Mouse (Mus musculus) midbrain, postnatal 0 days (tissue): Measurements from ENCODE around the gene Taok2. TPM values are rescaled to one million over a fixed set of nuclear protein-coding genes. Genes with fewer than 3 reads are reported as not detected.

Source experiments
- ATAC-seq: fragments of 200-750 bp; cut with Nextera tagmentation; 2 replicates; pipeline ENCODE4 v1.8.0; 2017; ENCODE audit warnings: moderate number of reproducible peaks, mild to moderate bottlenecking, moderate TSS enrichment, moderate library complexity; ENCODE audit not compliant: low FRiP score
- DNase-seq: peaks from one replicate; pipeline ENCODE4 v3.0.0-alpha.2; 2015; ENCODE audit warnings: low spot score
- H3K27ac ChIP-seq: fragments of 300-500 bp; sonication (generic); 2 replicates; pipeline ENCODE4 v1.5.1; 2014; ENCODE audit warnings: low read depth, mild to moderate bottlenecking, low read length, mixed read lengths
- H3K27me3 ChIP-seq: fragments of 300-500 bp; sonication (generic); 2 replicates; pipeline ENCODE4 v1.6.1; 2014; ENCODE audit warnings: low read length, control low read depth, mixed read lengths; ENCODE audit not compliant: insufficient read depth
- H3K36me3 ChIP-seq: fragments of 300-500 bp; sonication (generic); 2 replicates; pipeline ENCODE4 v1.6.1; 2014; ENCODE audit warnings: low read length, control low read depth, mixed read lengths; ENCODE audit not compliant: insufficient read depth
- H3K4me1 ChIP-seq: fragments of 300-500 bp; sonication (generic); 2 replicates; pipeline ENCODE4 v1.6.1; 2014; ENCODE audit warnings: mild to moderate bottlenecking, control low read depth, antibody characterized with exemption, low read length, mixed read lengths; ENCODE audit not compliant: insufficient read depth
- H3K4me2 ChIP-seq: fragments of 300-500 bp; sonication (generic); 2 replicates; pipeline ENCODE4 v1.6.1; 2014; ENCODE audit warnings: low read depth, mild to moderate bottlenecking, low read length, mixed read lengths; ENCODE audit not compliant: poor library complexity, severe bottlenecking
- H3K4me3 ChIP-seq: fragments of 300-500 bp; sonication (generic); 2 replicates; pipeline ENCODE4 v1.5.1; 2014; ENCODE audit warnings: low read depth, mild to moderate bottlenecking, low read length, moderate library complexity
- H3K9ac ChIP-seq: fragments of 300-500 bp; sonication (generic); replicated peaks from 2 replicates; pipeline ENCODE4 v1.6.1; 2014; ENCODE audit warnings: mild to moderate bottlenecking, low read length, moderate library complexity, mixed read lengths; ENCODE audit not compliant: poor library complexity, severe bottlenecking
- H3K9me3 ChIP-seq: fragments of 300-500 bp; sonication (generic); 2 replicates; pipeline ENCODE4 v1.6.1; 2016; ENCODE audit warnings: low read length, control low read depth
- CTCF ChIP-seq: IDR thresholded peaks from 2 replicates; pipeline ENCODE4 v1.5.1; 2016; ENCODE audit warnings: antibody characterized with exemption, mild to moderate bottlenecking
- WGBS: fragments of 180-500 bp; shearing (Covaris S2); extraction: QIAGEN DNeasy Blood & Tissue Kit; methylation state at CpG from one replicate; pipeline ENCODE4 v1.1.7; 2014; 5-methylcytosine and 5-hydroxymethylcytosine counted together
- polyA plus RNA-seq: library from polyadenylated mRNA; unstranded; fragments of >200 nt; fragmentation: Nextera tagmentation; extraction: Ambion mirVana; gene quantifications from 2 replicates; pipeline ENCODE4 v1.2.1, GENCODE M21; 2015
- total RNA-seq: library from RNA; depleted of rRNA; stranded (reverse); fragments of >200 nt; gene quantifications from 2 replicates; pipeline ENCODE4 v1.2.3, GENCODE M21; 2014; rRNA removed

The Taok2 gene
- total and polyA plus RNA-seq, 2 experiments from 2014 or later: 47.3 to 160 TPM

- H3K4me1 ChIP-seq: no peaks in the 10 kb centered on the region
- 50% methylated on average over 8 of the region's 8 CpGs for WGBS
- DNase-seq: no peak
- H3K9ac ChIP-seq: no peak overlapping the region
- no peak for TF ChIP-seq CTCF
- H3K4me3 ChIP-seq: no peak overlapping the region
- H3K9me3 ChIP-seq: no peaks in the 10 kb centered on the region
- no peaks in the 10 kb centered on the region for H3K27me3 ChIP-seq
- no peak overlapping the region for H3K4me2 ChIP-seq
- ATAC-seq: no peak
- no peaks in the 10 kb centered on the region for H3K36me3 ChIP-seq
- no peak overlapping the region for H3K27ac ChIP-seq
Observed at GRCm38 (mm10) chr7:126815726-126816222, 68.7 kb downstream of the Taok2 start.

Other genes with a start within 250 kb of the Taok2 start
Only the 30 nearest of the 31 such genes appear.
- 44.4 and 46.6 TPM in 2 replicates for gene Sgf29, start 235.4 kb downstream of the Taok2 start, total RNA-seq
- 48.0 and 56.0 TPM in 2 replicates for gene Sgf29, start 235.4 kb downstream of the Taok2 start, polyA plus RNA-seq
- 18.4 and 21.1 TPM in 2 replicates for gene Sult1a1, start 208.3 kb downstream of the Taok2 start, total RNA-seq
- 17.5 and 18.8 TPM in 2 replicates for gene Sult1a1, start 208.3 kb downstream of the Taok2 start, polyA plus RNA-seq
- 50.2 and 160 TPM in 2 replicates for gene Bola2, start 189.3 kb downstream of the Taok2 start, total RNA-seq
- 143 and 146 TPM in 2 replicates for gene Bola2, start 189.3 kb downstream of the Taok2 start, polyA plus RNA-seq
- gene Slx1b, start 188.9 kb downstream of the Taok2 start, total RNA-seq: 21.7 and 25.0 TPM in 2 replicates
- gene Slx1b, start 188.9 kb downstream of the Taok2 start, polyA plus RNA-seq: 10.9 and 11.1 TPM in 2 replicates
- 87.1 and 98.9 TPM in 2 replicates for gene Coro1a, start 176.9 kb downstream of the Taok2 start, total RNA-seq
- 93.4 and 105 TPM in 2 replicates for gene Coro1a, start 176.9 kb downstream of the Taok2 start, polyA plus RNA-seq
- 121 and 145 TPM in 2 replicates for gene Mapk3, start 125.1 kb downstream of the Taok2 start, total RNA-seq
- 120 and 125 TPM in 2 replicates for gene Mapk3, start 125.1 kb downstream of the Taok2 start, polyA plus RNA-seq
- gene Gdpd3, start 118.4 kb downstream of the Taok2 start, total RNA-seq: 0.66 TPM in 1 of 2 replicates, not detected in the other
- gene Gdpd3, start 118.4 kb downstream of the Taok2 start, polyA plus RNA-seq: 1.3 TPM in 2 replicates
- gene Ypel3, start 107.7 kb downstream of the Taok2 start, total RNA-seq: 196 and 209 TPM in 2 replicates
- gene Ypel3, start 107.7 kb downstream of the Taok2 start, polyA plus RNA-seq: 219 and 235 TPM in 2 replicates
- gene Tbx6, start 103.2 kb downstream of the Taok2 start, total RNA-seq: 0.16 and 1.1 TPM in 2 replicates
- 0.21 and 0.38 TPM in 2 replicates for gene Tbx6, start 103.2 kb downstream of the Taok2 start, polyA plus RNA-seq
- 107 and 137 TPM in 2 replicates for gene Ppp4c, start 92.2 kb downstream of the Taok2 start, total RNA-seq
- gene Ppp4c, start 92.2 kb downstream of the Taok2 start, polyA plus RNA-seq: 127 and 135 TPM in 2 replicates
- 52.5 and 60.2 TPM in 2 replicates for gene Fam57b, start 87.0 kb downstream of the Taok2 start, total RNA-seq
- 56.3 and 57.1 TPM in 2 replicates for gene Fam57b, start 87.0 kb downstream of the Taok2 start, polyA plus RNA-seq
- gene 4930451I11Rik, start 53.1 kb downstream of the Taok2 start, total RNA-seq: not detected in 2 replicates
- gene 4930451I11Rik, start 53.1 kb downstream of the Taok2 start, polyA plus RNA-seq: 1.1 TPM in 1 of 2 replicates, not detected in the other
- gene Doc2a, start 37.3 kb downstream of the Taok2 start, total RNA-seq: 53.8 and 64.1 TPM in 2 replicates
- gene Doc2a, start 37.3 kb downstream of the Taok2 start, polyA plus RNA-seq: 36.3 and 41.2 TPM in 2 replicates
- 6.6 and 10.0 TPM in 2 replicates for gene Hirip3, start 22.7 kb downstream of the Taok2 start, total RNA-seq
- 12.2 and 16.3 TPM in 2 replicates for gene Hirip3, start 22.7 kb downstream of the Taok2 start, polyA plus RNA-seq
- gene Ino80e, start 22.3 kb downstream of the Taok2 start, total RNA-seq: 55.0 and 60.3 TPM in 2 replicates
- 87.8 and 93.5 TPM in 2 replicates for gene Ino80e, start 22.3 kb downstream of the Taok2 start, polyA plus RNA-seq
- gene Tmem219, start 38.2 kb upstream of the Taok2 start, total RNA-seq: 22.8 and 24.7 TPM in 2 replicates
- gene Tmem219, start 38.2 kb upstream of the Taok2 start, polyA plus RNA-seq: 36.4 and 38.2 TPM in 2 replicates
- 129 and 150 TPM in 2 replicates for gene Kctd13, start 44.2 kb upstream of the Taok2 start, total RNA-seq
- 166 and 167 TPM in 2 replicates for gene Kctd13, start 44.2 kb upstream of the Taok2 start, polyA plus RNA-seq
- gene Asphd1, start 64.9 kb upstream of the Taok2 start, total RNA-seq: 32.3 and 44.5 TPM in 2 replicates
- gene Asphd1, start 64.9 kb upstream of the Taok2 start, polyA plus RNA-seq: 16.2 and 17.6 TPM in 2 replicates
- 235 and 283 TPM in 2 replicates for gene Sez6l2, start 65.9 kb upstream of the Taok2 start, total RNA-seq
- 66.2 and 72.8 TPM in 2 replicates for gene Sez6l2, start 65.9 kb upstream of the Taok2 start, polyA plus RNA-seq
- gene Cdipt, start 91.2 kb upstream of the Taok2 start, total RNA-seq: 193 and 244 TPM in 2 replicates
- gene Cdipt, start 91.2 kb upstream of the Taok2 start, polyA plus RNA-seq: 142 and 157 TPM in 2 replicates
- not detected in 2 replicates for gene Cdiptos, start 91.4 kb upstream of the Taok2 start, total RNA-seq
- gene Cdiptos, start 91.4 kb upstream of the Taok2 start, polyA plus RNA-seq: 0.72 and 0.79 TPM in 2 replicates
- 4.2 and 7.2 TPM in 2 replicates for gene Mvp, start 129.9 kb upstream of the Taok2 start, total RNA-seq
- gene Mvp, start 129.9 kb upstream of the Taok2 start, polyA plus RNA-seq: 3.9 and 4.4 TPM in 2 replicates
- 2.4 TPM in 1 of 2 replicates, not detected in the other for gene Pagr1b, start 131.8 kb upstream of the Taok2 start, total RNA-seq
- gene Pagr1b, start 131.8 kb upstream of the Taok2 start, polyA plus RNA-seq: 0.66 TPM in 1 of 2 replicates, not detected in the other
- gene Pagr1a, start 132.6 kb upstream of the Taok2 start, total RNA-seq: 5.3 TPM in 1 of 2 replicates, not detected in the other
- gene Pagr1a, start 132.6 kb upstream of the Taok2 start, polyA plus RNA-seq: 33.1 and 41.1 TPM in 2 replicates
- gene Gm42742, start 136.4 kb upstream of the Taok2 start, total RNA-seq: 52.3 and 55.5 TPM in 2 replicates
- 45.3 and 55.5 TPM in 2 replicates for gene Gm42742, start 136.4 kb upstream of the Taok2 start, polyA plus RNA-seq
- 102 and 155 TPM in 2 replicates for gene Prrt2, start 136.5 kb upstream of the Taok2 start, total RNA-seq
- 109 and 124 TPM in 2 replicates for gene Prrt2, start 136.5 kb upstream of the Taok2 start, polyA plus RNA-seq
- 223 and 245 TPM in 2 replicates for gene Maz, start 142.3 kb upstream of the Taok2 start, total RNA-seq
- 68.3 and 68.6 TPM in 2 replicates for gene Maz, start 142.3 kb upstream of the Taok2 start, polyA plus RNA-seq
- 2.9 and 4.2 TPM in 2 replicates for gene Kif22, start 157.8 kb upstream of the Taok2 start, total RNA-seq
- 11.3 and 11.5 TPM in 2 replicates for gene Kif22, start 157.8 kb upstream of the Taok2 start, polyA plus RNA-seq
- gene Zg16, start 202.6 kb upstream of the Taok2 start, total RNA-seq: 0.49 TPM in 1 of 2 replicates, not detected in the other
- not detected in 2 replicates for gene Zg16, start 202.6 kb upstream of the Taok2 start, polyA plus RNA-seq
- 2.3 and 5.9 TPM in 2 replicates for gene AI467606, start 206.7 kb upstream of the Taok2 start, total RNA-seq
- 1.4 and 1.9 TPM in 2 replicates for gene AI467606, start 206.7 kb upstream of the Taok2 start, polyA plus RNA-seq